Mouse (Mus musculus) gastrocnemius, postnatal 4 days (tissue): Measurements from ENCODE around the gene Cd300e. TPM values are rescaled to one million over a fixed set of nuclear protein-coding genes. Genes with fewer than 3 reads are reported as not detected.

Experiments
- DNase-seq, 2 experiments: peaks; one replicate each; pipeline ENCODE4 v3.0.0; 2021 to 2022; ENCODE audit warnings: low spot score in 2 of 2, mixed read lengths in 2 of 2
- long read RNA-seq, 2 experiments: library from polyadenylated mRNA; stranded (forward); transcript quantifications; one replicate each; pipeline ENCODE4 v2.0.0; 2021
- total RNA-seq, 2 experiments: library from RNA; stranded (reverse); gene quantifications; 2 replicates each; pipeline ENCODE4 v1.2.3; 2021

Gene Cd300e
- under 1 TPM in 1 of 2 experiments, not detected in 1; 0.29 TPM for total RNA-seq
- long read RNA-seq, experiment 1, partial matches to known transcripts = 0 of 1 reads
- long read RNA-seq, experiment 1, other reads (novel, unspliced or antisense) = 1 of 1 reads
- long read RNA-seq, experiment 2 = 0 reads

DNA sequence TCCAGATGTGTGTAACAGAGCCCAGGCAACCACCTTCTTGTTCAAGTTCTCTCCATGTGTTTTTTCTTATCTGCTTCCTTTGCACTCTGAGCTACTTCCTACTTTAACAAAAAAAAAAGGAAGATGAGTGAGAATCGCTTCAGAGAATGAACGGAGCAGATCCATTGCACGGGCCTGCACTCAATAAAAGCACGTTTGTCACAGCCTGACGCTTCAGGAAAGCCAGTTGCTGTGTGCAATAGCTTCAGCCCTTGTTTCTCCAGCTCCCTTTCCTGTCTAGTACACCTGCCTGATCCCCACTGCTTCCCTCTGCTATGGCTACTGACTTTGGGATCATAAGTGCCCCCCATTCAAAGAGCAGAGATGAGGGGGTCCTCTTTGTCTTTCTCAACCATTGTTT lies at the start of gene Cd300e:
Gene Cd300e, minus strand, starts transcription at position 101 of the 400 bp plus-strand sequence.
- no peak for DNase-seq

DNA sequence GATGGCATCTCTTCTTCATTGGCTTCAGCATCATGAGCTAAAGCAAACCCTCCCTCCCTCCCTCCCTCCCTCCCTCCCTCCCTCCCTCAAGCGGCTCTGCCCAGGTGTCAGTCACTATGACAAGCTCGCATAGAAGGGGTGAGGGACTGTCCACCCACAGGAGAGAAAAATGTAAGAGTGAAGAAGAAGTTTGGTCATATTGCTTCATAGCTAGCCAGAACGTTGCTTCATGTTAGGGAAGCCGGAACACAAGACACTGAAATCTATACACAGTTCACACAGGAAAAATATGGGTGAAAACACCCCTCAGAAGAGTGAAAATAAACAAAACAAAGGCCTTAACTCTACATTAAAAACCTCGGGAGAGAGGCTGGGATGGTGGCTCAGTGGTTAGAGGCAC lies 48.3 kb upstream of the Cd300e start:
- DNase-seq = no peak

DNA sequence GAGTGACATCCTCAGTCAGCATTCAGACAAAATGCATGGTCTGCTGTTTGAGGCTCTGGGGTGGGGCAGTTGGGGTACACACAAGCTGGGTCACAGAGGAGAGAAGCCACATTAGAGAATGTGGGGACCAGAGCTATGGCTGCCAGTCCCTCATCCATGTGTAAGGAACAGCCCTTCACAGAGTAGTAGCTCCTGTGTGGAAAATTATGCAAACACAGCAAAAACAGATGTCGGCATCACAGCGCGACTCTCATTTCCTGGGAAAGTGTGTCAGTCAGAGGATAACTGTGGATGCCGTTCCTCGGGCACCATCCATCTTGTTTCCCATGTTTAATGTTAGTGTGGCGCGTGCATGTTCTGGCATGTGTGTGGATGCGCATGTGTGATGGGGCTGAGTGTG lies 46.2 kb upstream of the Cd300e start:
- DNase-seq = no peak

DNA sequence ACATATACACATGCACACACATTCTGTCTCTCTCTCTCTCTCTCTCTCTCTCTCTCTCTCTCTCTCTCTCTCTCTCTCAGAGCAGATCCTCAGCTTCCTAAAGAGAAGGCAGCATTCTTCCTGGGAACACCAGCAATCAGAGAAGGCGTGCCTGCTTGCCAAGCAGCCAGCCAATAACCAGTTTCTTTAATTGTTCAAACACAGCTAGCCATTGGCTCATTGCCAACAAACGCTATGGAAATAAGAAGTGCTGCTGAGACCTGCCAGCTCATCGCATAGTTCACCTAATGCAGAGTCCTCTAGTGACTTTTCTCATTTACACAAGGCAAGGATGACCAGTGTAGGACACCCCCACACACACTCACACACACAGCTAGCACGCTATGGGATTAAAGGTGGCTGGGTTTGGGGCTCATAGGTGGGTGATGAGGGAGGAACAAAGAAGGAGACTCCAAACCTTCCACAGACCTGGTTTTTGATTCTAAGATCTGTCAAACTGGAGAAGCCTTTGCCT lies 45.5 kb upstream of the Cd300e start:
- DNase-seq = no peak

DNA sequence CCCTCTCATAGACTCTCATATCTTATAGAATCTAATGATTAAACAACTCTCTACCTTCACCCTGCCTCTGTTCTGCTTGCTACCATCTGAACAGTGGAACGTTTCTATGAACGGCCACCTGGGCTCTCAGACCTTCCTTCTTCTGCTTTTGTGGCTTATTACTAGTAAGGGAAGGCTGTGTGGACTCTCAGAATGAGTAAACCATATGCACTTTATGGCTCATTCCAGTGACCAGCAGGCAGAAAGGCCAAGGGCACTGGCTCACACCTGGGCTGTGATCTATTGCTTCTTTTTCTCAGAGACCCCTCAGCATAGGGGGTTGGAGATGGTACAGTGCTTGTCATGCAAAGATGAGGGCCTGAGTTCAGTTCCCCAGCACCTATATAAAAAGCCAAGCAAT lies 44.7 kb upstream of the Cd300e start:
- no peak for DNase-seq

DNA sequence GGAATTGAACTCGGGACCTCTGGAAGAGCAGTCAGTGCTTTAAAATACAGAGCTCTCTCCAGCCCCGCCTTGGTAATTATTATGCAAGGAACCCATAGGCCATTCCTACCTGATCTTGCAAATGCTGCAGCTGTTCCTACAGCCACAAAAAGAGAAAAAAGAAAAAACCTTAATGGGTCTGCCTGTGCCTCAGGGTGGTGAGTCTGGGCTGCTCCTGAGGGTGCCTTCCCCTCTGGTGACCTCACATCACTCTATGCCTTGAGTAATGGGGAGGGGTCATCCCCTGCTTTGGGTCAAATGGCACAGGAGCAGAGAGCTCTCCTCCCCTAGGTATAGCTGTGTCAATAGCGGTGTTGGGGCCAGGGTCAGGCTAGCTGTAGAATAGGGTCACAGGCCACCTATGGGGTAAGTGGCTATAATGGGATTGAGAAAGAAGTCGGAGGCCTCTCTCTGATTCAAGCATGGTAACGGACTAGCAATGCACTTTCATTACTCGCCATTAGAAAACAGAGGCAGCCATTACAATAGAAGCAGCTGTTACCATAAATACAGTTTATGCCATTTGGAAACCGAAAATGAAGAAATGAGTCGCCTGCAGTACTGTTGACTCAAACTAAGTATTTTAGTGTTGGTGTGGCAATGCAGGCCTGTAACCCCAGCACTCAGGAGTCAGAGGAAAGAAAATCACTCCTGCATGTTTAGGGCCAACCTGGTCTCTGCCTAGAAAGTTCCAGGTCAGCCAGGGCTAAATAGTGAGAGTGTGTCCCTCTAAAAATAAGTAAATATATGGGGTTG lies 43.0 kb upstream of the Cd300e start:
- no peak for DNase-seq

DNA sequence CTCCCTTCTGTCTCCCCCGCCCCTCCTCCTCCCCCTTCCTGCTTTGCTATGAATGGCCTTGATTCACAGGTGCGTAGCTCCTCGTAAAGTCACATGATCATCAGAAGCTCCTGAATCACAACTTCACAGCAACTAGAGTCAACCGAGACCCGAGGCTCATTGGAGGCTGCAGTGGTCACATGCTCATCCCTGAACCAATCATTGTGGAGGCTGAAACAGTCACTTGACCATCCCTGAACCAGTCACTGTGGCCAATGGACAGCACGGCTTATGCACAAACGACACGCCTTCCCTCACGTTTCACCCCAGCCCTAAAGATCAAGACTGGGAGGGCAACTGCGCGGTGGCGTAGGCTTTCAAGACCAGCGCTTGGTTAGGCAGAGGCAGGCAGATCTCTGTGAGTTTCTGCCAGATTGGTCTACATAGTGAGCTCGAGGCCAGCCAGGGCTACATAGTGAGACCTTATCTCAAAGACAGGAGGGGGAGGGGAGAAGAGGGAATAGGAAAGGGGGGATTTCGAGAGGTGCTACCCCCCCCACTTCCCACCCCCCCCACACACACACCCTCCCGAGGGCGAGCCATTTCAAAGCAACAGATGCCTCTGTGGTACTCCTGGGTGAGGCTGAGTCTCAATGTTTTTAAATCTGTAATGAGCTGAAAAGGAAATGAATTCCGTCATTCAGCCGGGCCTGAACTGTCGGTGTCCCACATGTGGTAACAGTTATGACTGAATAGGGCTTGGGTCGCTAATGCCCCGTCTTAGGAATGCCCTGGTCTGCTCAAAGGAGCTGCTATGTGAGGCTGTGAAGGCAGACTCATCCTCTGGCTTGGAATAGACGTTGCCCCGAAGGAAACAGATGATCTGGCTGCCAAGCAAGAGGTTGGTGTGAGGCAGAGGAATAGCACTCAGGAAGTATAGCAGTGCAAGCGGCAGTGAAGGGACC lies 41.8 kb upstream of the Cd300e start:
- no peak for DNase-seq

DNA sequence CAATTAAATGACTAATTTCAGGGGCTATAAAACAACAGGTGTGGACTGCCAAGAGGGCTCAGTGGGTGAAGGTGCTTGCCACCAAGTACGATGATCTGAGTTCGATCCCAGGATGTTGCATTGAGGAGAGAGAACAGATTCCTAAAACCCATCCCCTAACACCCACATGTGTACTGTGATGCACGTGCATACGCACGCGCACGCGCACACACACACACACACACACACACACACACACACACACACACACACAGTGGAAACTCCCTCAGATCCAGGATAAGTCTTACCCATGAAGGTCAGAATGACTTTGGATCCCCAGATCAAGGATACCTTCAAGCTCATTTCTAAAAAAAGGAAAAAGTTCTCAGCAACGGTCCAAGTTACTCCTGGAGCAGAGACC lies 40.1 kb upstream of the Cd300e start:
- DNase-seq = no peak

DNA sequence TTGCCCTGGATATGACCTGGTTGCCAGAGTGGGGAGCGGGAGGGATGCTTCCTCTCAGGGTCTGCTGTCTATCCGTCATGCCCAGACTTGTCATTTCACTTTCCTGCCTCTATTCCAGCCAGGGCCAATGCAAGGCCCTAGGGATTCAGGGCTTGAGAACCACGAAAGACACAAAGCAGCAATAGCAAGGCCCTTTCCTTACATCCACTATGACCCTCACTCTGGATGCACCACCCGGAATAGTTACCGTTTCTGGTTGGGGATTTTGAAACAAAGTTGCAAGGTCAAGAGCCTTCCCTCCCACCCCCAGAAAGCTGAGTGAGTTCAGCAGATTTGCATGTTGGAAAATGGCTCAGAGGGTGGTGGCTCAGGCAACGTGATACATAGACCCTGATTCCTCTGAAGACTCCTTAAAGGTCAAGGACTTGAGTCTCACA lies 39.7 kb upstream of the Cd300e start:
- DNase-seq = no peak

DNA sequence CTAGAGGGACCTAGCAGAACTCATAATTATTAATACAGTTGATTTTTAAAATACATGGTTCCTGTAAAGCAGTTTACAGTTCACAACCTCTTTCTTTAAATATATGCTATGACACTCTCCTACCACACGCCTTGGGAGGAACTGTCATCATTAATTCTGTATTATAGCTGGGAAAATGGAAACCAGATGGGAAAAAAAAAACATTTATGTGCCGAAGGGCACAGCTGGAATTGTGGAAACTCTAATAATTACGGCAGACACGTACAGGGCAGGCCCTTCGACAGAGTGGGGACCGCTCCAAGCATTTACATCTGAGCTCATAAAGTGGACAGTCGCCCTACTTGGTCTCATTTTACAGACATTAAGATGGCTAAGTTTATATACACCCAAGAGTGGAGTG lies 38.8 kb upstream of the Cd300e start:
- no peak for DNase-seq

DNA sequence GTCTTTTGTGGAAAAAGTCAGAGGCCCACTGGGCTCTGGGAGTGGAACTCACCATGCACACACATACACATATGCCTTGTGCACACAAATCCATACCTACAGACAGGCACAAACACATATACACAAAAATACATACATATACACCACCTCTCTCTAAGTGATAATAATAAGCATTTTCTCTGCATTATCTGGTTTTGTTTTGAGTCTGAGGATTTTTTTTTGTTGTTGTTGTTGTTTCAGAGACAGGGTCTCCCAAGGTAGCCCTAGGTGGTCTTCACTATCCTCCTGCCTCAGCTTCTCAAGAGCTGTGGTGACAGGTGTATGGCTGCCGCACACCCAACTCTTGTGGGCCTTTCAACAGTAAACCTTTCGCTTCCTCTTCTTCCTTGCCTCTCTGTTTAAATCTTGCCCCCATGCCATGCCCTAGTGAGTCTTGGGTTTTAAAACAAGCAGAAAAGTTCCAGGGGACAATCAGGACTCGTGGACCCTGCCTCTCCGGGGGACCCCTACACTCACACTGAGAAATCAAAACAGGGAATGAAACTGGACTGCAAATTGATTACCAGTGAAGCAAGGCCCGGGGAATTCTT lies 38.1 kb upstream of the Cd300e start:
- no peak for DNase-seq

DNA sequence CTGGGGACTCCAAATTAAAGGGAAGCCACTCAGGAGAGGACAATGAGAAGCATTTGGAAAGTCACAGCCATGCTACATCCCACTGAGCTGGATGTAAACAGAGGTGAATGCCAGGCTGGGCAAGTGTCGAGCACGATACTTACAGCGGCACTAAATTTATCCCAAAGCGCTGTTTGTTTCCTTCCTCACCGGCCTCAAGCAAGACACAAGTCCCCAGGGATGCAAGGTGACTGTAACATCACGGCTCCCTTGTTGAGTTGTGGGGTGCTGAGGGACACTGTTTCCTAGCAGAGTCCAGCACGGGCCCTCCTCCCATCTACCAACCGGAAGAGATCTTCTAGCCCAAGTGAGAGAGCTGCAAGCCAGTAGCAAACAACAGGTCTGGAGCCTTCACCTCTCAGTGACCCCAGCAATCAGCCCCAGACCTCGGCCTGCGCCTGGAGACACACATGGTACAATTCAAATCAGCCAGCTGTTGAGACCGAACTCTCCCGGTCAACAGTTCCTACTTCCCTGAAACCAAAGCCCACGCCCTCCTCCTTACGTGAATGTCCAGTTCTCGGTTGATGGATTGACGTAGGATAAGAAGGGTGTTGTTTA lies 37.4 kb upstream of the Cd300e start:
- no peak for DNase-seq

DNA sequence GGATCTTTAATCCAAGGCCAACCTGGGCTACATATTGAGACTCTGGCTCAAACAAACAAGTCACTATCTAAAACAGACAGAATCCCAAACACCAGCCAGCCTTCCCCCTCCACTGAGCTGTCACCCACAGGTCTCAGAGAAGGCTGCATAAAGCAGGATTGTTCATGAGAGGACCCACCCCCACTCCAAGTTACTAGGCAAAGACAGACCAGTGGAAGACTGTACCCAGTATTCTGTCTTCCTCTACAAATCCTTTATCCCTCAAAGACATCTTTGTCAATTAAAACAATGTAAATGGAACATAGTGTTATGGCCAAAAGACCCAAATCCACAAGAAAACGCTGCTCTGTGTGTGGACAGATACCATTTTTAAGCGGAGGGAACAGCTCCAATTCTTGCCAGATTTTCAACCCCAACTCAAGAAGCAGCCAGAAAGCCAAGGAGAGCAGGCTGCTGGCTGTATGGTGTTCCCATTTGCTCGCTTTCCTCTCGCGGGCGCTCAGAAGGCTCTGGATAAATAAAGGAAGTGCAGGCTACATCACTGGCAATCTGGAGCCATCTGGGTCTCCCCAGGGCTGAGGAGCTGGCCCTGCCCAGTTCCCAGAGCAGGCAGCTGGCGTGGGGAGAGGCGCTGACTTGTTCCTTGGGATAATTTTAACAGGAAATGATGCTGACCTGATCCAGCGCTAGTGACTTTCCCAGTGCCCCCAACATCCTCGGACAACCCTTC lies 36.4 kb upstream of the Cd300e start:
- DNase-seq = no peak

DNA sequence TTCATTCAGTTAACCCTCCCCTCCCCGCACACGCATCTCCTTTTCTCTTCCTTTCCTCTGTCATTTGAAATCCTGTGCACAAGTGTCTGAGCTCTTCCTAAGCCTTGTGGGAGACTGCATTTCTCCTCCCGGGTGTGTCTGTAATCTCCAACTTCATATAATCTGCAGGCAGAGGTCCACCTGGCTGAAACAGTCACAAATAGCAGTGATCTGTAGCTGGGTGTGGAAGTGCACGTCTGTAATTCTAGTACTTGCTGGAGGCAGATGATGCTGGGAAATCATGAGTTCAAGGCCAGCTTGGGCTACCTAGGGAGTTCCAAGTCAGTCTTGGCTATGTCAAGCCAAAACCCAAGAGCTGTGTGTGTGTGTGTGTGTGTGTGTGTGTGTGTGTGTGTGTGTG lies 30.2 kb upstream of the Cd300e start:
- DNase-seq = no peak

DNA sequence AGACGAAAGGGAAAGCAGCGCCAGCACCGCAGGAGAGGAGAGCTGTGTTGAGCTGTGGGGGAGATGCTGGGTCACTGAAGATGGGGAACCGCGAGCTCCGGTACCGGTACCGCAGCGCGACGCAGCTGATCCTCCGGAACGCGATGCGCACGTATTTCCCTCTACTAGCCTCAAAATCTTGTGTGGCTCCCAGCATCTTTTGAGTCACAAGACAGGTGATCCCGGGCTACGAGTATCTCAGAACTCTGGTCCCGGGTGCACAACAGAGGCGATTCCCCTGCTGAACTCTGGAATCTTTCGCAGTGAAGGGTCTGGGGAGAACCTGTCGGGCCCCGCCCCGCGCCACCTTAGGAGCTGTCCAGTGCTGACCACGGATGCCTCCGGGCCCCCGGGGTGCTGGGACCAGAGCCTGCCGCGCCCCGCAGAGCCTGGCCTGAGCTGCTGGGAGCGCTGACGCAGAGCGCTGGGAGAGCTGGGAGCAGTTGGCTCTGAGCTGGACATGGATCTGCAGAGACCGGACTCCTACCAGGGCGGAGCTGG lies 29.5 kb upstream of the Cd300e start, which contains the start of gene Rab37:
Gene Rab37, plus strand, starts transcription at position 70 of the 540 bp plus-strand sequence.
- no peak for DNase-seq

DNA sequence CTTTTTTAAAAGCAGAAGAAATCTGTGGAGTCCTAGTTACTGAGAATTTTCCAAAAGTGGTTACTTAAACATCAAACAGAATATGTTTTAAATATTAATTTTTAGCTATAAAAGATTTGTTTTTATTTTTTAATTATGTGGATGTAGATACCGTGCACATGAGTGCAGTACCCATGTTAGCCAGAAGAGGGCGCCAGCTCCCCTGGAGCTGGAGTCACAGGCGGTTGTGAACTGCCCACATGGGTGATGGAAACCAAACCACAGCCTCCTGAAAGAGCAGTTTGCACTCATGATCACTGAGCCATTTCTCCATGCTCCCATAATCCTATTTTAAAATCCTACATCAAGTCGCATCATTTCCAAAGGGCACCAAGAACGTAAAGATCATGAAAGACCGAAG lies 27.9 kb upstream of the Cd300e start:
- no peak for DNase-seq

DNA sequence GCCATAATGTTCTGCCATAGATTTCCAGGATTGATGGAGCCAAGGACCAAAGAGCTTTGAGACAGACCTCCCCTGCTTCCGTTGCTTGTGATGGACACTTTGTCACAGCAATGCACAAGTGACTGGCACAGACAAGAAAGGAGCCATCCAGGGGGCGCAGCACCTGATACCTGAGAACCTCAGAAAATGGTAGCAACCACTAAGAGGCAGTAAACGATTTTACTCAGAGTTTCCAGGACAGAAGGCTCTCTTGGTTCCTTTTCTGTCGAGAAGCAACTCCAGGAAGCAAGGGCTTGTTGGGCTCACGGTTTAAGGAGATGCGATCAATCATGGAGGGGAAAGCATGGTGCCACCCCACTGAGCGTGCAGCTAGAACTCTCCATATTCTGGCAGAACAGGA lies 24.2 kb upstream of the Cd300e start:
- DNase-seq = no peak

DNA sequence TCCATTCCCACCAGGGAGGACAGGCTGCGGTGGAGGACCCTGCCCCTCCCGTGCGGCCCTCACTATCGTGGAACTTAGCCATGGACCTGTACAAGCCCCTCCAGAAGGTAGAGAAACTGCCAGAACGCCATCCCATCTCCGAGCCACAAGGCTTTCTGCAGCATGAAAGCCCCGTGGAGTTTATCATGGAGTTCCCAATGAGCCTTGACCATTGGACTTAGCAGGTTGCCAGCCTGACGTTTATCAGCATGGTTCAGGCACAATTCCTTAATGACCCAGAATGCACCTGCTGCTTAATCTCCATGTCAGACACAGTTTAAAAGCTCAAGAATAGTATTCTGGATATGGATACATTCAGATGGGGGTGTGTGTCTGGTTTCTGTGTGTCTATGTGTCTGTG lies 23.1 kb upstream of the Cd300e start:
- DNase-seq = no peak

DNA sequence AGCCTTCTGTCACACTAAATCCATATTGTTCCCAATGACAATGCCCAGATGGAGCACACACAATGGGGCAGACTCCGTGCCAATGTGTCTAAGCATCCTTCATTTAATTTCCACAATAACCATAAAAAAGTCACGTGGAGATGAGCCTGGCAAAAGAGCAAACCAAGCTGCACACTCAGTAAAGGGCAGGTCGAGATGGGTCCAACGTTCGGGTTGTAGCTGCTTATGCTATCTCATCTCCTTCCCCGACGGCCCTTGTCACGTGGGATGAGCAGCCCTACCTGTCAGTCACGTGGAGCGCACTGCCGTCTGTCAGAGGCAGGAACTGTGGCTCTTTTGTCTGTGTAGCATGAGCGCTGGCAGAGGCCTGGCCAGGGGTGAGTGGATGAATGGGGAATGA lies 22.6 kb upstream of the Cd300e start:
- no peak for DNase-seq
